Mouse (Mus musculus): Measurements from ENCODE around the gene Apba2. TPM values are rescaled to one million over a fixed set of nuclear protein-coding genes. Genes with fewer than 3 reads are reported as not detected.

Gene Apba2
- polyA plus RNA-seq, 1 experiment from 2014 or later = 173 TPM

GRCm38 (mm10) chr7:64697791-64698337 lies 196.4 kb downstream of the Apba2 start:
- H3K4me2 ChIP-seq (ENCODE audit: low read length) = no peak overlapping the region
- peaks cover 3% of the 10 kb centered on the region; the same call in 1 of the 2 replicates for H3K36me3 ChIP-seq (ENCODE audit: control insufficient read depth, insufficient read depth, low read length)
- no peak overlapping the region for H3K9ac ChIP-seq (ENCODE audit: low read depth, low read length)
- 38% methylated on average over 6 of the region's 6 CpGs for WGBS
- no peaks in the 10 kb centered on the region for H3K9me3 ChIP-seq (ENCODE audit: control insufficient read depth, low read length)
- peaks cover 15% of the 10 kb centered on the region for H3K4me1 ChIP-seq (ENCODE audit: control insufficient read depth, insufficient read depth, low read depth, low read length)
- no peaks in the 10 kb centered on the region for H3K27me3 ChIP-seq (replicated peaks; ENCODE audit: control insufficient read depth, insufficient read depth, low read length)
- no peak overlapping the region; the same call in 1 of the 2 replicates for H3K27ac ChIP-seq (ENCODE audit: low read depth, low read length)
- ATAC-seq = no peak
- no peak overlapping the region for H3K4me3 ChIP-seq (ENCODE audit: low read length)

GRCm38 (mm10) chr7:64704060-64704595 lies 202.6 kb downstream of the Apba2 start:
- H3K9ac ChIP-seq (ENCODE audit: low read depth, low read length) = no peak overlapping the region
- H3K4me1 ChIP-seq (ENCODE audit: control insufficient read depth, insufficient read depth, low read depth, low read length) = peaks cover 2% of the 10 kb centered on the region; the same call in 1 of the 2 replicates
- 86% methylated on average over 5 of the region's 5 CpGs for WGBS
- ATAC-seq = no peak
- H3K9me3 ChIP-seq (ENCODE audit: control insufficient read depth, low read length) = no peaks in the 10 kb centered on the region
- H3K36me3 ChIP-seq (ENCODE audit: control insufficient read depth, insufficient read depth, low read length) = no peaks in the 10 kb centered on the region
- no peak overlapping the region for H3K27ac ChIP-seq (ENCODE audit: low read depth, low read length)
- H3K4me2 ChIP-seq (ENCODE audit: low read length) = no peak overlapping the region
- H3K4me3 ChIP-seq (ENCODE audit: low read length) = no peak overlapping the region
- H3K27me3 ChIP-seq (replicated peaks; ENCODE audit: control insufficient read depth, insufficient read depth, low read length) = no peaks in the 10 kb centered on the region

- H3K4me2 ChIP-seq (ENCODE audit: low read length) = no peak overlapping the region
- H3K27me3 ChIP-seq (replicated peaks; ENCODE audit: control insufficient read depth, insufficient read depth, low read length) = no peaks in the 10 kb centered on the region
- 82% methylated on average over 4 of the region's 4 CpGs for WGBS
- ATAC-seq = no peak
- H3K4me1 ChIP-seq (ENCODE audit: control insufficient read depth, insufficient read depth, low read depth, low read length) = no peaks in the 10 kb centered on the region; the same call in 1 of the 2 replicates
- no peak overlapping the region for H3K27ac ChIP-seq (ENCODE audit: low read depth, low read length)
- H3K9me3 ChIP-seq (ENCODE audit: control insufficient read depth, low read length) = no peaks in the 10 kb centered on the region
- no peaks in the 10 kb centered on the region for H3K36me3 ChIP-seq (ENCODE audit: control insufficient read depth, insufficient read depth, low read length)
- no peak overlapping the region for H3K9ac ChIP-seq (ENCODE audit: low read depth, low read length)
- no peak overlapping the region for H3K4me3 ChIP-seq (ENCODE audit: low read length)
Observed at GRCm38 (mm10) chr7:64708176-64708575, 206.7 kb downstream of the Apba2 start.

- Histone ChIP-seq H3K9ac (ENCODE audit: low read depth, low read length) (no peak overlapping the region), H3K9me3 (ENCODE audit: control insufficient read depth, low read length) (no peaks in the 10 kb centered on the region), H3K27me3 (replicated peaks; ENCODE audit: control insufficient read depth, insufficient read depth, low read length) (no peaks in the 10 kb centered on the region), H3K27ac (ENCODE audit: low read depth, low read length) (no peak overlapping the region), H3K4me2 (ENCODE audit: low read length) (no peak overlapping the region), H3K4me3 (ENCODE audit: low read length) (no peak overlapping the region), H3K36me3 (ENCODE audit: control insufficient read depth, insufficient read depth, low read length) (no peaks in the 10 kb centered on the region), H3K4me1 (ENCODE audit: control insufficient read depth, insufficient read depth, low read depth, low read length) (no peaks in the 10 kb centered on the region; the same call in 1 of the 2 replicates)
- WGBS = 81% methylated on average over 13 of the region's 13 CpGs
- peak; percentile 69 for ATAC-seq
Observed at GRCm38 (mm10) chr7:64709520-64710262, 208.2 kb downstream of the Apba2 start.

GRCm38 (mm10) chr7:64716286-64716685 lies 214.8 kb downstream of the Apba2 start:
- no peak overlapping the region for H3K4me2 ChIP-seq (ENCODE audit: low read length)

GRCm38 (mm10) chr7:64723313-64723712 lies 221.8 kb downstream of the Apba2 start:
- no peaks in the 10 kb centered on the region for H3K27me3 ChIP-seq (replicated peaks; ENCODE audit: control insufficient read depth, insufficient read depth, low read length)
- H3K9me3 ChIP-seq (ENCODE audit: control insufficient read depth, low read length) = no peaks in the 10 kb centered on the region
- no peak overlapping the region for H3K27ac ChIP-seq (ENCODE audit: low read depth, low read length)
- no peak overlapping the region for H3K9ac ChIP-seq (ENCODE audit: low read depth, low read length)
- ATAC-seq = no peak
- peaks cover 9% of the 10 kb centered on the region for H3K4me1 ChIP-seq (ENCODE audit: control insufficient read depth, insufficient read depth, low read depth, low read length)
- H3K4me3 ChIP-seq (ENCODE audit: low read length) = no peak overlapping the region
- no peaks in the 10 kb centered on the region for H3K36me3 ChIP-seq (ENCODE audit: control insufficient read depth, insufficient read depth, low read length)
- 88% methylated on average over 3 of the region's 3 CpGs for WGBS
- H3K4me2 ChIP-seq (ENCODE audit: low read length) = no peak overlapping the region

More at GRCm38 (mm10) chr7:64716286-64716685, 214.8 kb downstream of the Apba2 start:
- Histone ChIP-seq H3K9ac (ENCODE audit: low read depth, low read length) (no peak overlapping the region), H3K27me3 (replicated peaks; ENCODE audit: control insufficient read depth, insufficient read depth, low read length) (no peaks in the 10 kb centered on the region), H3K36me3 (ENCODE audit: control insufficient read depth, insufficient read depth, low read length) (no peaks in the 10 kb centered on the region), H3K9me3 (ENCODE audit: control insufficient read depth, low read length) (no peaks in the 10 kb centered on the region), H3K4me1 (ENCODE audit: control insufficient read depth, insufficient read depth, low read depth, low read length) (no peaks in the 10 kb centered on the region), H3K27ac (ENCODE audit: low read depth, low read length) (no peak overlapping the region), H3K4me3 (ENCODE audit: low read length) (no peak overlapping the region)
- ATAC-seq = no peak
- 83% methylated on average over 2 of the region's 2 CpGs for WGBS

- H3K9ac ChIP-seq (ENCODE audit: low read depth, low read length) = no peak overlapping the region
- WGBS = 88% methylated on average over 1 of the region's 1 CpGs
- H3K4me2 ChIP-seq (ENCODE audit: low read length) = no peak overlapping the region
- H3K9me3 ChIP-seq (ENCODE audit: control insufficient read depth, low read length) = no peaks in the 10 kb centered on the region
- peaks cover 12% of the 10 kb centered on the region for H3K4me1 ChIP-seq (ENCODE audit: control insufficient read depth, insufficient read depth, low read depth, low read length)
- no peak overlapping the region for H3K27ac ChIP-seq (ENCODE audit: low read depth, low read length)
- H3K36me3 ChIP-seq (ENCODE audit: control insufficient read depth, insufficient read depth, low read length) = no peaks in the 10 kb centered on the region
- H3K27me3 ChIP-seq (replicated peaks; ENCODE audit: control insufficient read depth, insufficient read depth, low read length) = no peaks in the 10 kb centered on the region
- ATAC-seq = no peak
- H3K4me3 ChIP-seq (ENCODE audit: low read length) = no peak overlapping the region
Observed at GRCm38 (mm10) chr7:64724409-64724808, 222.9 kb downstream of the Apba2 start.

- Histone ChIP-seq H3K27ac (ENCODE audit: low read depth, low read length) (peak overlapping the region; percentile 48), H3K9ac (ENCODE audit: low read depth, low read length) (no peak overlapping the region), H3K27me3 (replicated peaks; ENCODE audit: control insufficient read depth, insufficient read depth, low read length) (no peaks in the 10 kb centered on the region), H3K36me3 (ENCODE audit: control insufficient read depth, insufficient read depth, low read length) (no peaks in the 10 kb centered on the region), H3K4me2 (ENCODE audit: low read length) (no peak overlapping the region), H3K4me1 (ENCODE audit: control insufficient read depth, insufficient read depth, low read depth, low read length) (peaks cover 12% of the 10 kb centered on the region), H3K4me3 (ENCODE audit: low read length) (no peak overlapping the region), H3K9me3 (ENCODE audit: control insufficient read depth, low read length) (no peaks in the 10 kb centered on the region)
- ATAC-seq = peak; percentile 67
- WGBS = 37% methylated on average over 6 of the region's 6 CpGs
Observed at GRCm38 (mm10) chr7:64725967-64726695, 224.6 kb downstream of the Apba2 start.

GRCm38 (mm10) chr7:64728181-64728591 lies 226.7 kb downstream of the Apba2 start:
- 53% methylated on average over 5 of the region's 5 CpGs for WGBS
- peak; percentile 77 for ATAC-seq
- Histone ChIP-seq H3K36me3 (ENCODE audit: control insufficient read depth, insufficient read depth, low read length) (no peaks in the 10 kb centered on the region), H3K4me2 (ENCODE audit: low read length) (no peak overlapping the region), H3K9ac (ENCODE audit: low read depth, low read length) (no peak overlapping the region), H3K9me3 (ENCODE audit: control insufficient read depth, low read length) (no peaks in the 10 kb centered on the region), H3K27me3 (replicated peaks; ENCODE audit: control insufficient read depth, insufficient read depth, low read length) (no peaks in the 10 kb centered on the region), H3K4me1 (ENCODE audit: control insufficient read depth, insufficient read depth, low read depth, low read length) (peaks cover 12% of the 10 kb centered on the region), H3K27ac (ENCODE audit: low read depth, low read length) (no peak overlapping the region), H3K4me3 (ENCODE audit: low read length) (no peak overlapping the region)

All from hindbrain, embryonic 16.5 days (tissue).